Mouse (Mus musculus): ENCODE measurements around the gene Hoxc13. TPM values are rescaled to one million over a fixed set of nuclear protein-coding genes. Genes with fewer than 3 reads are reported as not detected.

Gene Hoxc13
- not detected in 2 replicates for polyA plus RNA-seq (2015; fragmentation: Nextera tagmentation; extraction: Ambion mirVana)

GRCm38 (mm10) chr15:102921053-102922011, at the start of gene Hoxc13:
Gene Hoxc13 (plus strand): TSS chr15:102921103.
- peaks cover 2% of the 10 kb centered on the region for H3K4me1 ChIP-seq (ENCODE audit: control insufficient read depth, insufficient read depth, low read length)
- H3K9ac ChIP-seq (ENCODE audit: low read depth, low read length), result no peak within 1 kb of the TSS
- ATAC-seq, result peak; percentile 28; the same call in 1 of the 2 replicates
- H3K27me3 ChIP-seq (ENCODE audit: control insufficient read depth, insufficient read depth, low read depth, low read length), result peaks cover 88% of the 10 kb centered on the region
- H3K36me3 ChIP-seq (ENCODE audit: control insufficient read depth, insufficient read depth, low read length), result no peaks in the 10 kb centered on the region
- peak within 1 kb of the TSS; percentile 31; the same call in 1 of the 2 replicates for H3K4me2 ChIP-seq (ENCODE audit: low read length)
- H3K9me3 ChIP-seq (replicated peaks; ENCODE audit: control insufficient read depth, low read length, poor library complexity, severe bottlenecking), result no peaks in the 10 kb centered on the region
- 0 out of 2 replicates have a peak within 1 kb of the TSS, but pooled peaks have one; percentile 7 for H3K4me3 ChIP-seq (ENCODE audit: low read depth, low read length)
- under 1% methylated on average over 56 of the region's 88 CpGs for WGBS
- no peak within 1 kb of the TSS for H3K27ac ChIP-seq (ENCODE audit: low read length)

- 21% methylated on average over 1 of the region's 1 CpGs for WGBS
- no peak for ATAC-seq
- Histone ChIP-seq H3K27ac (ENCODE audit: low read length) (no peak overlapping the region), H3K4me1 (ENCODE audit: control insufficient read depth, insufficient read depth, low read length) (no peaks in the 10 kb centered on the region), H3K9ac (ENCODE audit: low read depth, low read length) (no peak overlapping the region), H3K4me3 (ENCODE audit: low read depth, low read length) (no peak overlapping the region), H3K36me3 (ENCODE audit: control insufficient read depth, insufficient read depth, low read length) (no peaks in the 10 kb centered on the region), H3K9me3 (replicated peaks; ENCODE audit: control insufficient read depth, low read length, poor library complexity, severe bottlenecking) (no peaks in the 10 kb centered on the region), H3K27me3 (ENCODE audit: control insufficient read depth, insufficient read depth, low read depth, low read length) (no peaks in the 10 kb centered on the region), H3K4me2 (ENCODE audit: low read length) (no peak overlapping the region)
Measured at GRCm38 (mm10) chr15:102885803-102886202, 35.1 kb upstream of the Hoxc13 start.

DNA sequence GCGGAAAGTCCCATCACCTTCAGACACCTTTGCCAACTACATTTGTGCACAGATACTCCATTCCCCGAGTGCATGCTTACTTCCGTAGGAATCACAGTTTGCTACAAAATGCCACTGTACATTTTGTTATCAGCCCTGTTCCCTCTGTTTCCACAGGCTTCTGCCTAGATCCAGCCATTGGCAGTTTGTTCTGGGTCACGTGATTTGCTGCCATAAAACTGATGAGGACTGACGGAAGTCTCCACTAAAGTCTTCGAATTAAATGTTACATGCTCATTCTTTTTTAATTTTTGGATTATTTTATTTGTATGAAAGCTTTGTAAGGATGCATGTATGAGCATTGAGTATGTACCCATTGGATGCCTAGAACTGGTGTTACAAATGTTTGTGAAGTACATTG, 25.8 kb upstream of the Hoxc13 start:
- Histone ChIP-seq H3K27me3 (ENCODE audit: control insufficient read depth, insufficient read depth, low read depth, low read length) (peaks cover 13% of the 10 kb centered on the region), H3K4me1 (ENCODE audit: control insufficient read depth, insufficient read depth, low read length) (no peaks in the 10 kb centered on the region), H3K36me3 (ENCODE audit: control insufficient read depth, insufficient read depth, low read length) (no peaks in the 10 kb centered on the region), H3K9me3 (replicated peaks; ENCODE audit: control insufficient read depth, low read length, poor library complexity, severe bottlenecking) (no peaks in the 10 kb centered on the region), H3K4me3 (ENCODE audit: low read depth, low read length) (no peak overlapping the region), H3K9ac (ENCODE audit: low read depth, low read length) (no peak overlapping the region), H3K27ac (ENCODE audit: low read length) (no peak overlapping the region), H3K4me2 (ENCODE audit: low read length) (no peak overlapping the region)
- no peak for ATAC-seq
- 91% methylated on average over 6 of the region's 6 CpGs for WGBS

DNA sequence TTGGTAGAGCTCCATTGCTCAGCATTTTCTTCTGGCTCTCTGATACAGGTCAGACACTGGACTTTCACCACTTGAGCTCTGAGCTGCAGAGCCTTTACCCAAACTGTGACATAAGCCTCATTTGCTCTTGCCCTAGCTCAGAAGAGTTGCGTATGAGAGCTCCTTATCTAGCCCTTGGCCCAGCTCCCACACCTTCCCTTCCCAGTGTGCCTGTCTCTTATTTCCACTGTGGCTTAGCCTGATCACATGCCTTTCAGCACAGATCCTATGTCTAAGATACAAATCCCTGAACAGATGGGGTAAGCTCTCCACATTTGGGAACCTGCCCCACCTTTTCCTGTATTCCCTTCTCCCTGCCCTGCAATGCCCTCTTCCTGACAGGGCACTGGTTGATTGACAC, 16.0 kb upstream of the Hoxc13 start:
- no peak overlapping the region for H3K4me2 ChIP-seq (ENCODE audit: low read length)
- H3K27me3 ChIP-seq (ENCODE audit: control insufficient read depth, insufficient read depth, low read depth, low read length), result peaks cover 67% of the 10 kb centered on the region
- H3K4me1 ChIP-seq (ENCODE audit: control insufficient read depth, insufficient read depth, low read length), result no peaks in the 10 kb centered on the region
- no peak overlapping the region for H3K4me3 ChIP-seq (ENCODE audit: low read depth, low read length)
- H3K9ac ChIP-seq (ENCODE audit: low read depth, low read length), result no peak overlapping the region
- no peak for ATAC-seq
- WGBS, result 77% methylated on average over 1 of the region's 1 CpGs
- no peaks in the 10 kb centered on the region for H3K9me3 ChIP-seq (replicated peaks; ENCODE audit: control insufficient read depth, low read length, poor library complexity, severe bottlenecking)
- H3K36me3 ChIP-seq (ENCODE audit: control insufficient read depth, insufficient read depth, low read length), result no peaks in the 10 kb centered on the region
- H3K27ac ChIP-seq (ENCODE audit: low read length), result no peak overlapping the region

DNA sequence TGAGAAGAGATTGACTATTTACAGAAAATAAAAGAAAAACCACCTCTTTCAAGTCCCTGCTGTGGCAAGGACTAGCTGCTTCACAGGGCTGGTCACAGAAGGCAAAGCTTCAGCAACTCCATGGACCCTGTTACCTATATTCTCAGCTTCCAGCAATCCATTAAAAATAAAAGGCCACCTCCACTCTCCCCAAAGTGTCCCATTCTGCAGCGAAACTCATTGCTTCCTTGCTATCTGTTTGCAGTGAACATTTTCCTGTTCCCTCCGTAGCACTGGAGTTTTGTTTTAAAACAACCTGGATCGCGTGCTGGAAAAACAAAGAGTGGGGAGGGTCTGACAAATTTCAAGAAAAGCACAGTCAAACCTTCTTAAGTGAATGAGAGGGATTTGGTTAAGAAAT, 11.4 kb upstream of the Hoxc13 start:
- Histone ChIP-seq H3K4me1 (ENCODE audit: control insufficient read depth, insufficient read depth, low read length) (no peaks in the 10 kb centered on the region), H3K4me3 (ENCODE audit: low read depth, low read length) (no peak overlapping the region), H3K9ac (ENCODE audit: low read depth, low read length) (no peak overlapping the region), H3K36me3 (ENCODE audit: control insufficient read depth, insufficient read depth, low read length) (no peaks in the 10 kb centered on the region), H3K4me2 (ENCODE audit: low read length) (no peak overlapping the region), H3K27me3 (ENCODE audit: control insufficient read depth, insufficient read depth, low read depth, low read length) (peaks cover 79% of the 10 kb centered on the region), H3K9me3 (replicated peaks; ENCODE audit: control insufficient read depth, low read length, poor library complexity, severe bottlenecking) (no peaks in the 10 kb centered on the region), H3K27ac (ENCODE audit: low read length) (no peak overlapping the region)
- WGBS, result 1% methylated on average over 4 of the region's 4 CpGs
- no peak for ATAC-seq

DNA sequence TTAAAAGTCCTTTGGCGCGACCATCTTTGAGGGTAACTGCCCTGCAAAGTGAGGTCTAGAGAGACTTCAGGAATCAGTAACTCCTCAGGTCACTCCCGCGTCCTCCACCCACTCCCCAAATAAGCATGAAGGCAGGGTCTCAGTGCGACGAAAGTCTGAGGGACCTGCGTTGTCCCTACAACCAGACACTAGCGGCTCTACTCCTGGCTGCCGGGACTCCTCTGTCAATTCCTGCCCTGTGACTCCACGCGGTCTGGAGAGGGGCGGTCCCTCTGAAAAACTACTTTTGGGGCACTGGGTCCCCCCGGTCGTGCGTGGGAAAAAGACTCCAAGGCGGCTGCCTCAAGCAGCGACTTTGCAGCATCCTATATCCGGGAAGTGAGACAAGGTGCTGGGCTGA, 10.9 kb upstream of the Hoxc13 start:
- Histone ChIP-seq H3K4me3 (ENCODE audit: low read depth, low read length) (no peak overlapping the region), H3K27me3 (ENCODE audit: control insufficient read depth, insufficient read depth, low read depth, low read length) (peaks cover 79% of the 10 kb centered on the region), H3K4me2 (ENCODE audit: low read length) (no peak overlapping the region), H3K9me3 (replicated peaks; ENCODE audit: control insufficient read depth, low read length, poor library complexity, severe bottlenecking) (no peaks in the 10 kb centered on the region), H3K4me1 (ENCODE audit: control insufficient read depth, insufficient read depth, low read length) (no peaks in the 10 kb centered on the region), H3K9ac (ENCODE audit: low read depth, low read length) (no peak overlapping the region), H3K27ac (ENCODE audit: low read length) (no peak overlapping the region), H3K36me3 (ENCODE audit: control insufficient read depth, insufficient read depth, low read length) (no peaks in the 10 kb centered on the region)
- no peak for ATAC-seq
- WGBS, result under 1% methylated on average over 18 of the region's 18 CpGs

- H3K4me3 ChIP-seq (ENCODE audit: low read depth, low read length), result no peak overlapping the region
- ATAC-seq, result no peak
- H3K9me3 ChIP-seq (replicated peaks; ENCODE audit: control insufficient read depth, low read length, poor library complexity, severe bottlenecking), result no peaks in the 10 kb centered on the region
- peaks cover 77% of the 10 kb centered on the region for H3K27me3 ChIP-seq (ENCODE audit: control insufficient read depth, insufficient read depth, low read depth, low read length)
- under 1% methylated on average over 22 of the region's 22 CpGs for WGBS
- H3K27ac ChIP-seq (ENCODE audit: low read length), result no peak overlapping the region
- no peaks in the 10 kb centered on the region for H3K4me1 ChIP-seq (ENCODE audit: control insufficient read depth, insufficient read depth, low read length)
- no peaks in the 10 kb centered on the region for H3K36me3 ChIP-seq (ENCODE audit: control insufficient read depth, insufficient read depth, low read length)
- no peak overlapping the region for H3K4me2 ChIP-seq (ENCODE audit: low read length)
- H3K9ac ChIP-seq (ENCODE audit: low read depth, low read length), result no peak overlapping the region
Measured at GRCm38 (mm10) chr15:102910496-102911095, 10.3 kb upstream of the Hoxc13 start.

GRCm38 (mm10) chr15:102913038-102913585, 7.8 kb upstream of the Hoxc13 start:
- Histone ChIP-seq H3K27me3 (ENCODE audit: control insufficient read depth, insufficient read depth, low read depth, low read length) (peaks cover 76% of the 10 kb centered on the region), H3K9ac (ENCODE audit: low read depth, low read length) (no peak overlapping the region), H3K4me3 (ENCODE audit: low read depth, low read length) (no peak overlapping the region), H3K36me3 (ENCODE audit: control insufficient read depth, insufficient read depth, low read length) (no peaks in the 10 kb centered on the region), H3K9me3 (replicated peaks; ENCODE audit: control insufficient read depth, low read length, poor library complexity, severe bottlenecking) (no peaks in the 10 kb centered on the region), H3K27ac (ENCODE audit: low read length) (no peak overlapping the region), H3K4me2 (ENCODE audit: low read length) (no peak overlapping the region), H3K4me1 (ENCODE audit: control insufficient read depth, insufficient read depth, low read length) (no peaks in the 10 kb centered on the region)
- ATAC-seq, result no peak
- under 1% methylated on average over 19 of the region's 19 CpGs for WGBS
